Mouse (Mus musculus) thymus, postnatal 36 days (tissue): ENCODE data around the gene Rev3l.

Experiments
- DNase-seq, 2 experiments: peaks; one replicate each; pipeline ENCODE4 v3.0.0; 2022; ENCODE audit warnings: mixed read lengths in 2 of 2

Rev3l gene

DNA sequence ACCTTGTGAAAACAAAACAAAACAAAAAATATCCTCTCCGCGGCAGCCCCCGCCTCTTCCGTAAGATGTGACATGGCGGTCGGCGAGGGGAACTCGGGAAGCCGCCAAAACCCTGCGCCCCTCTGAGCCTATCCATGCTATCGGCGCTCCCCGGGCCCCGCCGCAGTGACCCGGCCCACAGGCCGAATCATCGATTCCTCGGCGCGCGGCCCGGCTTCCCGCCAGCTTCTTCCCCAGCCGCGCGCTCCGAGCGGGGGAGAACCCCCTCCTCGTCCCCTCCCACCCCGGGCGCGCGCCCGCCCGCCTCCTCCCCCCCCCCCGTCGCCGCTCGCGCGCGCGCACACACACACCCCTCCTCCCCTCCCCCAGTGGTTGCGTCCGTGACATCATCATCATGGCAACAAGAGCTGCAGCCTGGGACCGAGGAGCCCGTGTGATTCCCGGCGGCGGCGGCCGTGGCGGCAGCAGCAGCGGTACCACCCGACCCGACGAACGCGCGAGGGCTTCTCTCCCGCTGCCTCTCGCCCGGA lies at the start of gene Rev3l:
Gene Rev3l, plus strand, starts transcription at position 383 of the 530 bp plus-strand sequence.
- peak; percentile 87 to 92 for DNase-seq

DNA sequence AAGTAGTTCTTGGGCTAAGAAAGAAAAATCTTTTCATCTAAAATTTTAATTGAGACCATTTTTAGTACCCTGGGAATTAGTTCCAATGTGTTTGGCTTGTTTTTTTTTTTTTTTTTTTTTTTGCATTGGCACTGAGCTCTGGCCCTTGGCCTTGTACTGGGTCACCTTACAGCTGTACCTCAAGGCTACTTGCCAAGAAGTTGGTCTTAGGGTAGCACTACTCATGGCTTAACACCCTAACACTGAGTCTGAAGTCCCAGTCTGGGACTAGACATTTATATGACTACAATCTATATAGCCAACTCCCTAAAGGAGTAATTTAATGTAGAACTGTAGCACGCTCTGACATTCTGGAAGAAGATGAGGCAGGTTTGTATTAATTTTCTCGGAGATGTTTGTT lies 49.4 kb upstream of the Rev3l start:
- no peak for DNase-seq

DNA sequence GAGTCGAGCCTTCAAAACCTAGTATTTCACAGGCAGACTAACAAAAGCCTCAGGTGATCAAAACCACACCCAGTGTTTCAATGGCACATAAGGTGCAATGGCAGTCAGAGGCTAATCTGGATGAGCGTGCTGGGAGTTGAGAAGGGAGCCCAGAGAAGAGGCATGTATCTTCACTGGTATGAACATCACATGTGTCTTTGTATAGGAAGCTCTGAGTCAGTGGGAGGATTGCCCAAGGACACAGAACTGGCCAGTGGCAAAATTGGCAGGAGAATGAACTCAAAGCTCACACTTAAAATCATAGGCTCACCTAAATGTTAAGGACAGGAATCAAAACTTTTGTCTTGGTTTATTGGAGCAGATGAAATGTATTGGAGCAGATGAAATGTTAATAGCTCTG lies 48.4 kb upstream of the Rev3l start:
- DNase-seq, result no peak

DNA sequence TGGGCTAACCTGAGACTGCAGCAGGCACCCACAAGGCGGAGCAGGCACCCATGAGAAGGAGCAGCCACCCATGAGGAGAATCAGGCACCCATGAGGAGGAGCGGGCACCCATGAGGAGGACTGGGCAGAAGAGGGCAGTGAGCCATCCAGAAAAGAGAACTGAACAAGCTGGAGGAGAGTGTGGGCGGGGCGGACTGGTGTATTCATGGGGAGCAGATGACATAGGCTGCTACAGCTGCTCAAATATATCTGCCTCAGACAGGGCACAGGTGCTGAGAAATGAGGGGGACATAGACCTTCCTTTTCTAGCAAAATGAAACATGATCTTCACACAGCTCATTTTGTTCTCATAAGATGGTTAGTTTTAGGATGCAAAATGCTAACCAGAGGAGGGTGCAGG lies 45.1 kb upstream of the Rev3l start:
- DNase-seq, result peak in 1 of 2 experiments; percentile 20

DNA sequence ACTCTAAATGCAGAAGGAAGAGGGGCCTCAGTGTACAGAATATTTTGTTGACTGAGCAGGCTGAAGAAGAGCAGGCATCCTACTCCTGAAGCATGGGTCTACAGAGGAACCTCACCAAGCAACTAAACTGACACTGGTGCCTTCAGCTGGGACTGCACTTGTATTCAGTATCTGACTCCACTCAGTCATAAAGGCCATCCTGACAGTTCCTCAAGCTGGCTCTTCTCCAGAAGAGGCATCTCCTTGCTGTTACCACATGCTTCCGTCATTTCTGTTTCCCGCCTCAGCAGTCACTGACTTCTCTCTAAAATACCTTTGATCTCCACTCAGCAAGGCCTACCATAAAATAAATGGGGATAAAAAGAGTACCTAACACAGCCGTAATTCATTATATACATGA lies 44.1 kb upstream of the Rev3l start:
- DNase-seq, result no peak

DNA sequence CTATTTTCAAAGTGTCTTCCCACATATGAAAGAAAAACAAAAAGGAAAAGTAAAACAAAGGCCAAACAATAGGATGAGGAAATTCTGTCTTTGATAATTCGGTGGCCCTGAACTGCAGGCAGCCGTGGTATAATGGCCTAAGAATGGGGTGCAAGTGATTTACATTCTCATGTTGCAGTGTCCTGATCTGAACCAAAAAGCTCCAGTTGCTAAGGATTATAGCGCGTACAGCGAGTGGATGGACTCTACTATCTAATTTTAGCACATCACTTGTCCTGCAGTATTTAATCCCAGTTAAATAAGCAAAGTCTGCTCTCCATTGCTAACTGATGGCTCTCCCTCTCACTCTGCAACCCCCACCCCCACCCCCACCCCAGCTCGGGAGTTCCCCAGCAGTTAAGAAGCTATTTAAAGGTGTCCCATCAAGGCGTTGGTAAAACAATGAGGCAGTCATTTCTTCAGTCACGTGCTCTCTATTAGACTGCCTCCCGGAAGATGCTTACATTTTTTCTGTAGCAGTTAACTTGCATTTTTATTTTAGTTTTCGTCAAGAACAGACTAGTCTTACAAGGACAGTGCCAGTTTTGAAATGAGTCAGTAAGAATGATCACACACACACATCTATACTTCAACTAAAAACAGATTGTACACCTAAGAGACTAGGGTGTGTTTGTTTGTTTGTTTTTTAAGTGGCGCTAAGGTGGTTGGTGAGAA lies 40.4 kb upstream of the Rev3l start:
- DNase-seq, result no peak

DNA sequence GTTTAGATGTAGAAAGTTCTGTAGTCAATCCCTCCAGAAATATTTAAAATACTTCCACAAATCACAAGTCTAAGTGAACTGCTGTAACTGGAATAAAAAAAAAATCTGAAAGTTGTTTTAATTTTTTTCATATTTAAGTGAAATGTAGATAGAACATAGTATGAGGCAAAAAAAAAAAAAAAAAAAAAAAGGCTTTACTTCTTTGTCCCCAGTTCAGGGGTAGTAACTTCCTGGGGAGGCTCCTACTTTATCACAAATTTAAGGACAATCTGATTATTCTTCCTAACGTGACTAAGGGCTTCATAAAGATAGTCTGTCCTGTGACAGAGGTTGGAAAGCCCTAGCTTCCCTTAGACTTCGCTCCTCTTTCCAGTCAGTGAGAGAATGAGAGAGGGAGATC lies 39.8 kb upstream of the Rev3l start:
- no peak for DNase-seq

DNA sequence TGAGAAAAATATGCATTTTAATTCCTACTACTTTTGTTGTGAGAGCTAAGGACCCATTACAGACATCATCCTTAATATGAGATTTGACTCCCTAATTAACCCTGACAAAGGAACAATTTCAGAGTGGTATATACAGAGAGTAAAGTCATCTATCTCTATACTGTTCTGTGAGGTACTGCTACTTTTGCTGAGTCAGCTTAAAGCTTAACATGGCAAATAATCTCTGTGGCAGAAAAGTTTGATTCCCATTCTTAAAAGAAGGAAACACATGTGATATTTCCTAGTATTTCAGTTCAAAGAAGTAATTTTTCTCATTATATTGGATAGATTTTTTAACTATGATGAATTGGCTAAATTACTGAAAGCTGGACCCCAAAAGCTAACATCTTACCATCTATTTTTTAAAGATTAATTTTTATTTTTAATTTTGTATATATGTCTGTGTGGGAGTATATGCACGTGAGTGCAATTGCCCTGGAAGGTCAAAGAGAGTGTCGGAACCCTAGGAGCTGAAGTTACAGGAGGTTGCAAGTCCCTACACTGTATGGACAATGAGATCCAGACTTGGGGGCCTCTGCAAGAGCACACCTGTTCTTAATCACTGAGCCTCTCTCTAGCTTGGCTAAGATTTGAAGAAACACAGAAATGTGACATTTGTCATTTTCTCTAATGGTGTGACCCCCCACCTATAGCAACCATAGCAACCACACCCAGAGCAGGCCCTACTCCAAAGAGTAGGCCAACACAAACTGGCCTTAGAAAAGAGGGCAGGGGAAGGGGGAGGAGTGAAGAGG lies 24.0 kb upstream of the Rev3l start:
- DNase-seq, result no peak

DNA sequence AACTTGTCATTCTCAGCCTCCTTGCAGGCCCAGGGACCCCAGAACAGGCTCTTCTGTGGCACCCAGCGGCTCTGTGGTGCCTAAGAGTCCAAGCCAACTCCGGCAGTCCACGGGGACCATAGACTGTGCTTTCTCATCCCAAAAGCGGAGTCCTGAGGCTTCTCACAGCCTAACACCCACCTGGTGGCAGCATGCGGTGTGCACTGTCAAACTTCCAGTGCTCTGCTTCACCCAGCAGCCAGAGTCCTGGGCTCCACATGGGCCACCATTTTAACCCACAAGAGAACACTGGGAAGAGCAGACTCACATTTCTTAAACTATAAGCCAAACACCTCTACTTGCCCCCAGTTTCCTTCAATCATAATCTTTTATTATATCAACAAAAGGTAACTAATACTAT lies 15.0 kb upstream of the Rev3l start:
- peak in 1 of 2 experiments; percentile 9 for DNase-seq

DNA sequence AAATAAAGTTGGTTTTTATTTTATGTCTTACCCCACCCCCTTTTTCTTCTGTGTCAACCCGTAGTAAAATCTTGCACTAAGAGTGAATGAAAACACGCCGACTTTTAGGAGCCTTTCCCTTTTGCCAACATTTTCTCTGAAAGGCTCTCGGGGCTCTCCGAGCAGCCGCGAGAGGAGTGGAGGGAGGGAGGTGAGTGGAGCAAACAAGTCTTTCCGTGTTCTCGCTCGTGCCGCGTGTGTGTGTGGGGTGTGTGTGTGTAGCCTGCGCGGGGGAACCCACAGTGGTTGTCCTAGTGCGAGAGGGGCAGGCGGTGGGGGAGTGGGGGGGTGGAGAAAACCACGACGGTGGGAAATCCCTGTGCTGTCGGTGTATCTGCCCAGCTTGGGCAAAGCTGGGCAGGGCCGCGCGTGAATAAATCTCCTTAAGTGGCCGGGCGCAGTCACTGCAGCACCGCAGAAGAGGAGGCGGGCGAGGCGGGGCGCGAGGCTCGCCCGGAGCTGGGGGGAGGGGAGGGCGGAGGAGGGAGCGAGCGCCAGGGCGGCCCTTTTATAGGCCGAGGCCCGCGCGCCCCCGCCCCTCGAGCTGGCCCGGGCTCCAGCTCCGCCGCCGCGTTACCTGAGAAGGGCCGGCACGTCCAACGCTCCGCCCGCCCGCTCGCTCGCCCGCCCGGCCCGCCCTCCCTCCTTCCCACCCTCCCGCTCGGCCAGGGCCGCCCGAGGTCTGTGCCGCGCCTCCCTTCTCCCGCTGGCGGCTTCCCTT lies 762 bp upstream of the Rev3l start:
- peak; percentile 91 to 94 for DNase-seq

DNA sequence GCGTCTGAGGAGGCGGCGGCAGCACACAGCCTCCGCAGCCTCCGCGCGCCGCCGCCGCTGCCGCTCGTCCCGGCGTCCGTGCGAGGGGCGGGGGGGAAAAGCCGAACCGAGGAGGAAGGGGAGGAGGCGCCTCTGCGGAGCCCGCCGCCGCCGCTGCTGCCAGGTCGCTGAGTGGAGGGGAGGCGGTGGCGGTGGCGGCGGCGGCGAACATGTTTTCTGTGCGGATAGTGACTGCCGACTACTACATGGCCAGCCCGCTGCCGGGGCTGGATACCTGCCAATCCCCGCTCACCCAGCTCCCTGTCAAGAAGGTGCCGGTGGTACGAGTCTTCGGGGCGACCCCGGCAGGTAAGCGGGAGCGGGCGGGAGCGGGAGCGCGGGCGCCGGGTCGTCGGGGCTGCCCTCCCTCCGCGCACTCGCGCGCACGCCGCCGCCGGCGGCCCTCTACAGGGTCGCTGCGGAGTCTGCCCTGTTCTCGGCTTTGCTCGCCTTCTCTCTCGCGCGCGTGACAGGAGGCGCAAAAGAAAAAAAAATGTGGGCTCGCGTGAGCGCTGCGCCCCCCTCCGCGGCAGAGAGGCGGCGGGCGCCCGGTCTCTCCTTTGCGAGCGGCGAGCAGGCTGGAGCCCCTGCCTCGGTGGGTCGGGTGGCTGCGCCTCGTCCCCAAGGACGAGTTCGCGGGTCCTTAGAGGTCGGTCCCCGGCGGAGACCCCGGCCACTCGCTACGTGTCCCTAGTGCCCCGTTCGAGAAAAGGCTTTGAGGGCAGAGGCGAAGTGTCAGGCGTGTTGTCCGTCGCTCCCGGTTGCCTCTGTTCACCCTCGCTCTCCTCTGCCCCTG lies 565 bp downstream of the Rev3l start:
- peak; percentile 87 to 90 for DNase-seq

DNA sequence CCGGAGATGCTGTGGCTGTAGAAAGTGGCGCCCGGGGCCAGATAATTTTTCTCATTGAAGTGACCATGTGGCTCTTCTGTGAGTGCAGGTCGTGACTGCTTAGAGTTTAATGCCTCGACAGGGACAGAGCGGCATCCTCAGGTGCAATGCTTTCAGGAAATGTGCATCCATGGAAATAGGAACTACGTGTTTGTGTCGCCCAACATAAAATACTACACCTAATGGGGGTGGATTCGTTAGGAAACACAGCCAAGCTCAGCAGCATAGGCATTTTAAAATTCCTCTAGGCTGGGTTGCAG lies 1.1 kb downstream of the Rev3l start:
- no peak for DNase-seq

DNA sequence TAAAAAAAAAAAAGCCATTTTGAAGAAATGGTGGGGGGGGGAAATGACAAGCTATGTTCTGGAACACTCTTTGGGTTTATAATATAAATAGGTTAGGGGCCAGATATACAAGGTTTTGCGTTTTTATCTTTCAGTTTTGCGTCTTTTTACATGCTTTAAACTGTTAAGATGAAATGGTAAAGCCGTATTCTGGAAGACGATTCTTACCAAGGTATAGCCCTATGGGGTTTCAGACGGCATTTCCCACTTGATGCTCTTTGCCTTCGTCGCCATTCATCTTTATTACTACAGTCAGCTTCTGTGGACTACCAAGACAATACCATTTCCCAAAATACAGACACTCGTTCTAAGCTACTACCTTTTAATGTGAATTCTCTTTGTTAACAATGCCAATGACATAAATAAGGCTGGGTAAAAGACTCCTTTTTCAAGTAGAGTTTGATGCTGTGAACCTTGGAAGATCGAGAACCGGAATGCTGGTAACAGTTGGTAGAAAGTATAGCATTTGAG lies 1.6 kb downstream of the Rev3l start:
- no peak for DNase-seq

DNA sequence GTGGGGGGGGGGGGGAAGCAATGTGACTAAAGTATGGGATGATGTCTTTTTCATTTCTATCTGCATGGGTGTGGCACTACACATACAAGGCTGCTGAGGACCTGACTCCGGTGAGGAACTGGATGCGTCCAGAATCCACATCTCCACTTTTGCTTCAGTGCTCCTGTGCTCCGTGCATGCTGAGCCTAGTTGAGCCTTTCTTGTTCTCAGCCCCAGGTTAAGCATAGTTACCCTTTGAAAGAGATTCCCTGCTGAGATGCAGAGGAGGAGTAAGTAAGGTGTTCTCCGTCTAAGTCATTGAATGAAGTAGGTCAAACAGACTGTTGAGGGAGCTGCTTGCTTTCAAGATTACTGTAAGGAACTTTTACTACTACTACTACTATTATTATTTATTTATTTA lies 4.3 kb downstream of the Rev3l start:
- no peak for DNase-seq

DNA sequence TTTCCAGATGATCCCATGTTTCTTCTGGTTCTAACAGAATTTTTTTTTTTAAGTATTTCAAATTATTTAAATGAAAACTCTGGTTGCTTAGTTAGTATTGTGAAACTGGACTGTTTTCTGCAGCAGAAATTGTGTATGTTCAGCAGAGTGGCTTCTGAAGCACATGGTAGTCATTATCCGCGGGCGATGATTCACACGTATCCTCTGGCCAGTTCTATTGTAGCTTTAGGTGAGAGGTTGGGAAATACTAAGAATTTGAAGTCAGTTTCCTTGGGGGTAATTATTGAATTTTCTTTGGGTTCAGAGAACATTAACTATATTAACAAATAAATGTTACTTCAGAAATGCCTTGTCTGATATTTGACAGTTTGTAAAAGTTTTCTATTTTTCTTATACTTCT lies 10.1 kb downstream of the Rev3l start:
- DNase-seq, result no peak

DNA sequence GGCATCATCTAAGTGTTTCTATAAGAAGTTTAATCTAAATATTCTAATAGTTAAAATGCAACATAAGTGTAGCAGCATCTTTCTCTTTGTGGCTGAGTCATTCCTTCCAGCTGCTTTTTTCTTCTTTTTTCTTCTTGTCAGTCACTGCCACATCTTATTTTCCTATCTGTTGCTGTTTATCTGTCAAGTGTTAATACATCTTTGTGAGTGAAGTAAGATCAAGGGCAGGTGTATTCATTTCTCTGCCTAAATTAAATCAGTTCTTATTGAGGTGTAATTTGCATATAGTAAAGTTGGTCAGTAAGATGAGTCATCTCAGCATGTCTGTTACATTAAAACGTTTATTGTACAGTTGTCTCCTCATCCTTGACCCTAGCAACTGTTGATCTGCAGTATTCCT lies 32.8 kb downstream of the Rev3l start:
- no peak for DNase-seq

DNA sequence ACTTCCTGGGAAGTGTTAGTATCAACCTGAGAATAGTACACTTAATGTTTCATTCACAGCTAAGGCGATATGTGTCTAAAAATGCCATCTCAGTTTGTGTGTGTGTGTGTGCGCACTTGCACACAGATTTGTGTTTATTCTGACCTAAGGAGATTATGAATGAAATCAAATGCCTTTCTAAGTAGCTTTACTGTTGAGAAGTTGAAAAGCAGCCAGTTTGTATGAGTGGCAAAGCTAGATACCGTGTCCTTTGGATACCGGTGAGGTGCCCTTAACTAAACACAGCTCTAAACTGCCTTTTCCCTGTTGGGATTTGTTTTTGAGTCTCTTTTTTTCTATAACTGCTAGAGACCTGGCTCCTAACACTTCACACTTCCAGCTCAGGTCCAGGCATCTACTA lies 34.8 kb downstream of the Rev3l start:
- DNase-seq, result no peak

DNA sequence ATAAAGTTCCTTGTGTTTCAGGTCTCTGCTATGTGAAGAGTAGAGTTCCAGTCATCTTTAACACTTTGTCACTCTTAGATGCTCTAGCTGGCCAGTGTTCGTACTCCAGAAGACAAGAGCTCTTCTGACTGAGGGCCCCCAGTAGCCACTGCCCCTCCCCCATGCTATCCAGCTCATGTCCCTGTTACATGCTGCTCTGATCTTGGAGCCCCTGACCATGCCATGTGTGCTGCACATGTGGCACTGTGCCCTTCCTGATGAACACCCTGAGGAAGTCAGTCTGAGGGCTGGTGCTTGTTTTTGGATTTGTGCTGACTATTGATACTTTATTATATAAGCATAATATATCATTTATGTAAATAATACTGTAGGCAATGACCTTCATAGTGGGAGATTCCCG lies 40.3 kb downstream of the Rev3l start:
- DNase-seq, result no peak

DNA sequence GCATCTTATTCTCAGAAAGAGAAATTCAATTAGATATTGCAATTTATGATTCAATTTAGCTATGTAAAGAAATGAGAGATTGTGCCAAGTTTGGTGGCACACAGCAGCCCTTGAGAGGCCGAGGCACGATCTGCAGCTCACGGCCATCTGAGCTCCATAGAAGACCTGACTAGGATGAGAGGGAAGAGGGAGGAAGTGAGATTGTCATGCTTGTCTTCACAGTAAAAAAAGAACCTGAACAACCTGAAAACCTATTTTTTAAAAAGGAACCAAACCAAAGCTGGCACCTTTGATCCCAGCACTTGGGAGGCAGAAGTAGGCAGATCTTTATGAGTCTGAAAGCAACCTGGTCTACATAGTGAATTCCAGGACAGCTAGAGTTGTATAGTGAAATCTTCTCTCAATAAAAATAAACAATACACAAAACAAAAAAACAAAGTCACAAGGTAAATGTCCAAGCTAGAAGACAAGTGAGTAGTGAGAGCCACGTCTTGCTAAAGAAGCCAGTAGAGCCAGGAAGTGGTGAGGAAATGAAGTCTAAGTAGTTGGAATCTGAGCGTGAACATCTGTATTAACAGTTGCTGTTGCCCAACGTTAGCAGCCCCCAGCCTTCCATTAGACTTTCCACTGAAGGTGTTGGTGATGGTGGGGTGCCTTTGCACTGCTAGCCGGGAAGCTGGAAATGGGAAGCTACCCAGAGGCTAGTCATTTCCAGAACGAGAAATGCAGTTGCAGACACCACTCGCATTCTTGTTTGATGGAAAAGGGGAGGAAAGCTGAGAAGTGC lies 42.2 kb downstream of the Rev3l start:
- peak in 1 of 2 experiments; percentile 24 for DNase-seq

DNA sequence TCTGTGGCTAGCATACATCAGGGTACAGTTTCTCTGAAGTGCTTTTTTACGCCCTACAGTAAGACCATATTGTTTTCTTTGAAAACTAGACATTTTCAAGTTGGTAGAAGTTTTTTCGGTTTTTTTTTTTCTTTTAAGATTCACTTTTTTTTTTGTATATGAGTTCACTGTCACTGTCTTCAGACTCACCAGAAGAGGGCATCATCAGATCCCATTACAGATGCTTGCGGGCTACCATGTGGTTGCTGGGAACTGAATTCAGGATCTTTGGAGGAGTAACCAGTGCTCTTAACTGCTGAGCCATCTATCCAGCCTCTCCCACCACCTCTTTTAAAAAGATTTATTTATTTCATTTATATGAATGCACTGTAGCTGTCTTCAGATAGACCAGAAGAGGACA lies 45.0 kb downstream of the Rev3l start:
- DNase-seq, result no peak

DNA sequence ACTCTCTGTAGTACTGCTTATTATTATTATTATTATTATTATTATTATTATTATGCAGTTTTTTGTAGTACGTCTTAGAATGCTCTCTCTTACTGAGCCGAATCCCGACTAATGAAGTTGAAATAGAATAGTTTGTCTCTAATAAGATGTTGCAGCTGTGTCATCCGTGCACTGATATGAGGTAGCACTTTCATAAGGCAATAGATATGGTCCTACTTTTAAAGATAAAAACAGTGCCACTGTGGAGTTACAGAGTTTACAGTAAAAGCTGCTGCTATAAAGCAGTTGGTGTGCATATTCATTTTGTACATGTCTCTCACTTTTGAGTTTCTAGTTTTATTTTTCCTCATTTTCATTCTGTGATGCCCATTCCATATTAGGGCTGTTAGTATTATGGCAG lies 46.4 kb downstream of the Rev3l start:
- DNase-seq, result no peak

DNA sequence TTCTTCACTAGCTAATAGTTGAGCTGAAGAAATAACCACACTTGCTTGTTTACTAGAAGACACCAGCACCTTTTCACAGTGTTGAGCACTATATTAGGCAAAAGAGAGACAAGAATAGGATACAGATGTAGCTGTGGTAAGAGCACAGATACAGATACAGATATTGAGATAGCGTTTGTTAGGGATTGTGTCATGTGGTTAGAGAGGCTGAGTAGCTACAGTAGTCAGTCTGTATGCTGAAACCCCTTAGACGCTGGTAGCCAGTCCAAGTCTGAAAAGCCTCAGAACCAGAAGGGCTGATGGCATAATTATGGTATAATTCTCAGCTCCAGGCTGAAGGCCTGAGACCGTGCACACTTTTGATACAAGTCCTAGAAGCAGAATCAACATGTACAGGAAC lies 53.3 kb downstream of the Rev3l start:
- DNase-seq, result no peak
